Mouse (Mus musculus) erythroblast, adult 5-6 weeks (primary cell): ENCODE results near the gene Rspry1. TPM values are rescaled to one million over a fixed set of nuclear protein-coding genes. Genes with fewer than 3 reads are reported as not detected.
A peak's percentile ranks its signal among the peaks of the same experiment; 100 is the strongest.

ENCODE experiments used
- ATAC-seq: replicated peaks from 2 replicates; pipeline ENCODE4 v1.8.0; 2016; ENCODE audit warnings: moderate number of reproducible peaks, mild to moderate bottlenecking, moderate TSS enrichment, inconsistent platforms; ENCODE audit not compliant: poor library complexity, low FRiP score, severe bottlenecking
- total RNA-seq, 2 experiments: library from RNA; stranded (forward) in 1 of 2; stranded (reverse) in 1 of 2; fragments of 150-400 nt in 1 of 2; fragments of 200-764, 138-1000 nt in 1 of 2; gene quantifications; 2 replicates each; pipeline versions ENCODE4 v1.2.3 to v1.2.4; 2015 to 2017; ENCODE audit warnings: low replicate concordance in 2 of 2

The Rspry1 gene
- 13.0 and 19.2 TPM in 2 replicates for total RNA-seq (2015; ENCODE audit: low replicate concordance)
- total RNA-seq (2017; ENCODE audit: low replicate concordance): 7.8 and 12.7 TPM in 2 replicates

GRCm38 (mm10) chr8:94601607-94602385, at the start of gene Rspry1, which contains the start of gene Fam192a:
TSS of gene Rspry1 (plus strand) at chr8:94601937.
TSS of gene Fam192a (minus strand) at chr8:94601997.
- peak; percentile 92 for ATAC-seq

GRCm38 (mm10) chr8:94552696-94553095, 49.0 kb upstream of the Rspry1 start:
- ATAC-seq: no peak

GRCm38 (mm10) chr8:94557281-94557680, 44.5 kb upstream of the Rspry1 start:
- ATAC-seq: no peak

GRCm38 (mm10) chr8:94561256-94561655, 40.5 kb upstream of the Rspry1 start:
- no peak for ATAC-seq

GRCm38 (mm10) chr8:94564421-94564820, 37.3 kb upstream of the Rspry1 start:
- no peak for ATAC-seq

- no peak for ATAC-seq
Measured at GRCm38 (mm10) chr8:94566033-94566432, 35.7 kb upstream of the Rspry1 start.

- no peak for ATAC-seq
Measured at GRCm38 (mm10) chr8:94566446-94567158, 35.1 kb upstream of the Rspry1 start.

- no peak for ATAC-seq
Measured at GRCm38 (mm10) chr8:94567159-94567849, 34.4 kb upstream of the Rspry1 start.

GRCm38 (mm10) chr8:94568098-94568497, 33.6 kb upstream of the Rspry1 start:
- ATAC-seq: no peak

GRCm38 (mm10) chr8:94569419-94569818, 32.3 kb upstream of the Rspry1 start:
- no peak for ATAC-seq

- ATAC-seq: no peak
Measured at GRCm38 (mm10) chr8:94571896-94572295, 29.8 kb upstream of the Rspry1 start.

- ATAC-seq: no peak
Measured at GRCm38 (mm10) chr8:94574159-94574907, 27.4 kb upstream of the Rspry1 start.

- no peak for ATAC-seq
Measured at GRCm38 (mm10) chr8:94575148-94575547, 26.6 kb upstream of the Rspry1 start.

GRCm38 (mm10) chr8:94581820-94582483, 19.8 kb upstream of the Rspry1 start:
- no peak for ATAC-seq

GRCm38 (mm10) chr8:94582569-94582968, 19.2 kb upstream of the Rspry1 start:
- ATAC-seq: no peak

- ATAC-seq: peak; percentile 46; the same call in 1 of the 2 replicates
Measured at GRCm38 (mm10) chr8:94584238-94584817, 17.4 kb upstream of the Rspry1 start.

- no peak for ATAC-seq
Measured at GRCm38 (mm10) chr8:94591691-94592090, 10.0 kb upstream of the Rspry1 start.

- peak; percentile 69 for ATAC-seq
Measured at GRCm38 (mm10) chr8:94594211-94594610, 7.5 kb upstream of the Rspry1 start.

GRCm38 (mm10) chr8:94600478-94600877, 1.3 kb upstream of the Rspry1 start:
- ATAC-seq: no peak
